Mouse (Mus musculus) liver, embryonic 14.5 days (tissue): ENCODE results near the gene Kcnq1. TPM values are rescaled to one million over a fixed set of nuclear protein-coding genes. Genes with fewer than 3 reads are reported as not detected.

Source experiments
- ATAC-seq: fragments of 200-750 bp; cut with Nextera tagmentation; 2 replicates; pipeline ENCODE4 v1.8.0; 2017; ENCODE audit warnings: moderate number of reproducible peaks, mild to moderate bottlenecking, moderate library complexity; ENCODE audit not compliant: insufficient read depth
- DNase-seq, 3 experiments: peaks; one replicate each; pipeline ENCODE4 v3.0.0-alpha.2; 2012 to 2013; ENCODE audit warnings: low read depth in 3 of 3, low spot score in 3 of 3
- H3K27ac ChIP-seq: fragments of 300-500 bp; sonication (generic); 2 replicates; pipeline ENCODE4 v1.5.1; 2014; ENCODE audit warnings: moderate library complexity, mild to moderate bottlenecking, control low read depth, inconsistent platforms
- H3K27me3 ChIP-seq: fragments of 300-500 bp; sonication (generic); 2 replicates; pipeline ENCODE4 v1.6.1; 2014; ENCODE audit warnings: mild to moderate bottlenecking, low read length, moderate library complexity; ENCODE audit not compliant: control insufficient read depth, insufficient read depth
- H3K36me3 ChIP-seq: fragments of 300-500 bp; sonication (generic); replicated peaks from 2 replicates; pipeline ENCODE4 v1.6.1; 2014; ENCODE audit warnings: low read depth; ENCODE audit not compliant: control insufficient read depth, insufficient read depth
- H3K4me1 ChIP-seq, 2 experiments: fragments of 200-500 bp in 1 of 2; fragments of 300-500 bp in 1 of 2; sonication (generic) in 1 of 2; replicated peaks; 2 replicates each; pipeline ENCODE4 v1.6.1; 2012 to 2014; ENCODE audit warnings: antibody characterized with exemption in 1 of 2, inconsistent platforms in 1 of 2, low read length in 1 of 2; ENCODE audit not compliant: control insufficient read depth in 2 of 2, insufficient read depth in 2 of 2
- H3K4me2 ChIP-seq: fragments of 300-500 bp; sonication (generic); 2 replicates; pipeline ENCODE4 v1.6.1; 2014; ENCODE audit warnings: low read depth, mild to moderate bottlenecking, control low read depth, moderate library complexity
- H3K4me3 ChIP-seq, 2 experiments: fragments of 200-500 bp in 1 of 2; fragments of 300-500 bp in 1 of 2; sonication (generic) in 1 of 2; 2 replicates each; pipeline ENCODE4 v1.5.1; 2012 to 2014; ENCODE audit warnings: low read depth in 2 of 2, low read length in 2 of 2, mild to moderate bottlenecking in 2 of 2, control low read depth in 1 of 2, inconsistent platforms in 1 of 2, moderate library complexity in 1 of 2; ENCODE audit not compliant: insufficient read depth in 1 of 2
- H3K9ac ChIP-seq: fragments of 300-500 bp; sonication (generic); replicated peaks from 2 replicates; pipeline ENCODE4 v1.6.1; 2014; ENCODE audit warnings: mild to moderate bottlenecking, control low read depth, moderate library complexity
- H3K9me3 ChIP-seq: fragments of 300-500 bp; sonication (generic); 2 replicates; pipeline ENCODE4 v1.6.1; 2016; ENCODE audit warnings: low read length, mixed read lengths; ENCODE audit not compliant: control insufficient read depth
- CTCF ChIP-seq: IDR thresholded peaks from 2 replicates; pipeline ENCODE4 v1.5.1; 2016; ENCODE audit warnings: antibody characterized with exemption, low read depth, control low read depth
- EP300 ChIP-seq: IDR thresholded peaks from 2 replicates; pipeline ENCODE4 v1.6.1; 2016; ENCODE audit warnings: antibody characterized with exemption, low read depth
- WGBS: fragments of 180-500 bp; shearing (Covaris S2); extraction: QIAGEN DNeasy Blood & Tissue Kit; methylation state at CpG from one replicate; pipeline ENCODE4 v1.1.7; 2014; ENCODE audit not compliant: insufficient replicate concordance; 5-methylcytosine and 5-hydroxymethylcytosine counted together
- polyA plus RNA-seq, 2 experiments: library from polyadenylated mRNA; depleted of rRNA in 1 of 2; stranded (reverse) in 1 of 2; unstranded in 1 of 2; fragments of >200 nt; fragmentation: Nextera tagmentation in 1 of 2; extraction: Ambion mirVana in 1 of 2; gene quantifications; 2 replicates each; pipeline versions ENCODE4 v1.2.1 to v1.2.3; 2012 to 2014

Gene Kcnq1
- polyA plus RNA-seq, 2 experiments, result 0.12 to 0.41 TPM

GRCm38 (mm10) chr7:143475876-143476275 is 369.7 kb downstream of the Kcnq1 start:
- 47% methylated on average over 11 of the region's 11 CpGs for WGBS
- H3K27me3 ChIP-seq, result no peaks in the 10 kb centered on the region
- TF ChIP-seq CTCF, result no peak
- no peak for TF ChIP-seq EP300
- no peaks in the 10 kb centered on the region for H3K9me3 ChIP-seq
- no peaks in the 10 kb centered on the region for H3K36me3 ChIP-seq
- no peak overlapping the region for H3K4me3 ChIP-seq
- H3K4me2 ChIP-seq, result no peak overlapping the region
- H3K9ac ChIP-seq, result no peak overlapping the region
- ATAC-seq (no peak), DNase-seq (no peak)
- peaks cover 0 to 3% of the 10 kb centered on the region in 2 experiments; a peak in 1 of 4 replicates for H3K4me1 ChIP-seq
- H3K27ac ChIP-seq, result no peak overlapping the region

Other genes starting within 250 kb of the Kcnq1 start
- gene Th, start 175.2 kb upstream of the Kcnq1 start, polyA plus RNA-seq (2012; rRNA removed), result 0.01 TPM in 1 of 2 replicates, not detected in the other
- 0.08 TPM in 1 of 2 replicates, not detected in the other for gene Th, start 175.2 kb upstream of the Kcnq1 start, polyA plus RNA-seq (2014; fragmentation: Nextera tagmentation; extraction: Ambion mirVana)
- gene Ascl2, start 137.1 kb upstream of the Kcnq1 start, polyA plus RNA-seq (2012; rRNA removed), result 0.30 and 0.44 TPM in 2 replicates
- gene Ascl2, start 137.1 kb upstream of the Kcnq1 start, polyA plus RNA-seq (2014; fragmentation: Nextera tagmentation; extraction: Ambion mirVana), result 0.19 and 0.36 TPM in 2 replicates
- 40.7 and 47.7 TPM in 2 replicates for gene Tspan32, start 101.3 kb upstream of the Kcnq1 start, polyA plus RNA-seq (2012; rRNA removed)
- gene Tspan32, start 101.3 kb upstream of the Kcnq1 start, polyA plus RNA-seq (2014; fragmentation: Nextera tagmentation; extraction: Ambion mirVana), result 78.4 and 87.9 TPM in 2 replicates
- gene Cd81, start 53.6 kb upstream of the Kcnq1 start, polyA plus RNA-seq (2012; rRNA removed), result 48.0 and 56.2 TPM in 2 replicates
- 120 and 129 TPM in 2 replicates for gene Cd81, start 53.6 kb upstream of the Kcnq1 start, polyA plus RNA-seq (2014; fragmentation: Nextera tagmentation; extraction: Ambion mirVana)
- 38.5 and 48.3 TPM in 2 replicates for gene Tssc4, start 37.1 kb upstream of the Kcnq1 start, polyA plus RNA-seq (2012; rRNA removed)
- 26.9 and 27.8 TPM in 2 replicates for gene Tssc4, start 37.1 kb upstream of the Kcnq1 start, polyA plus RNA-seq (2014; fragmentation: Nextera tagmentation; extraction: Ambion mirVana)
- 0.43 and 0.54 TPM in 2 replicates for gene Trpm5, start 11.7 kb upstream of the Kcnq1 start, polyA plus RNA-seq (2012; rRNA removed)
- 0.34 and 0.87 TPM in 2 replicates for gene Trpm5, start 11.7 kb upstream of the Kcnq1 start, polyA plus RNA-seq (2014; fragmentation: Nextera tagmentation; extraction: Ambion mirVana)